Mouse (Mus musculus) ES-Bruce4 (cell line): Measurements from ENCODE around the gene Uvrag.
A peak's percentile ranks its signal among the peaks of the same experiment; 100 is the strongest.

ENCODE experiments used
- CTCF ChIP-seq: IDR thresholded peaks from one replicate; pipeline ENCODE4 v1.8.1; 2011; ENCODE audit warnings: low read depth, low read length
- EP300 ChIP-seq: IDR thresholded peaks from 2 replicates; pipeline ENCODE4 v1.6.1; 2011; ENCODE audit warnings: low read depth, low read length; ENCODE audit not compliant: insufficient read depth
- POLR2A ChIP-seq: IDR thresholded peaks from one replicate; pipeline ENCODE4 v1.8.1; 2011; ENCODE audit warnings: low read length; ENCODE audit not compliant: insufficient read depth

GRCm38 (mm10) chr7:98962547-98963311 lies 178.2 kb downstream of the Uvrag start:
- peak; percentile 97 for TF ChIP-seq CTCF
- TF ChIP-seq POLR2A, result no peak
- TF ChIP-seq EP300, result no peak
